Mouse (Mus musculus) thymus, postnatal 0 days (tissue): ENCODE measurements around the gene Gpx1. TPM values are rescaled to one million over a fixed set of nuclear protein-coding genes. Genes with fewer than 3 reads are reported as not detected.
"Not testable (repeated sequence)": the region's sequence is repeated elsewhere in the genome, so short reads cannot be mapped to it uniquely, and the experiment has no call there.

Experiments
- DNase-seq: peaks from one replicate; pipeline ENCODE4 v3.0.0-alpha.2; 2015; ENCODE audit warnings: low spot score
- polyA plus RNA-seq: library from polyadenylated mRNA; unstranded; fragments of >200 nt; fragmentation: Nextera tagmentation; extraction: Ambion mirVana; gene quantifications from 2 replicates; pipeline ENCODE4 v1.2.1, GENCODE M21; 2015

Gpx1 gene
- polyA plus RNA-seq = 862 and 915 TPM in 2 replicates

GRCm38 (mm10) chr9:108338886-108339781 is at the start of gene Gpx1:
Gene Gpx1 (plus strand): TSS chr9:108338903.
- DNase-seq = peak; percentile 93

GRCm38 (mm10) chr9:108289347-108289746 is 49.4 kb upstream of the Gpx1 start:
- no peak for DNase-seq

- DNase-seq = peak; percentile 95
These were observed 48.5 kb upstream of the Gpx1 start, which contains the start of gene Nicn1 for GRCm38 (mm10) chr9:108290016-108290750. Gene Nicn1 (plus strand): TSS chr9:108290429.

- no peak for DNase-seq
These were observed 47.9 kb upstream of the Gpx1 start for GRCm38 (mm10) chr9:108290773-108291172.

GRCm38 (mm10) chr9:108296453-108297355 is 42.0 kb upstream of the Gpx1 start, which contains the start of gene Amt:
Gene Amt (plus strand): TSS chr9:108296853.
- DNase-seq = no peak

- no peak for DNase-seq
These were observed 36.9 kb upstream of the Gpx1 start for GRCm38 (mm10) chr9:108301853-108302252.

GRCm38 (mm10) chr9:108304716-108305115 is 34.0 kb upstream of the Gpx1 start:
- no peak for DNase-seq

- no peak for DNase-seq
These were observed 33.5 kb upstream of the Gpx1 start for GRCm38 (mm10) chr9:108305170-108305569.

- DNase-seq = peak; percentile 100
These were observed 32.8 kb upstream of the Gpx1 start, which contains the start of the genes Rhoa and Tcta for GRCm38 (mm10) chr9:108305629-108306520. Gene Rhoa (plus strand): TSS chr9:108306129. Gene Tcta (minus strand): TSS chr9:108306160.

GRCm38 (mm10) chr9:108306571-108306980 is 32.1 kb upstream of the Gpx1 start:
- peak; percentile 86 for DNase-seq

GRCm38 (mm10) chr9:108307021-108307807 is 31.5 kb upstream of the Gpx1 start:
- DNase-seq = peak; percentile 11

GRCm38 (mm10) chr9:108308141-108308540 is 30.6 kb upstream of the Gpx1 start:
- DNase-seq = no peak

GRCm38 (mm10) chr9:108317572-108317971 is 21.1 kb upstream of the Gpx1 start:
- DNase-seq = no peak

- no peak for DNase-seq
These were observed 20.2 kb upstream of the Gpx1 start for GRCm38 (mm10) chr9:108318462-108318861.

- not testable (repeated sequence) for DNase-seq
These were observed 16.6 kb upstream of the Gpx1 start for GRCm38 (mm10) chr9:108322054-108322453.

- DNase-seq = no peak
These were observed 13.9 kb upstream of the Gpx1 start for GRCm38 (mm10) chr9:108324784-108325183.

- no peak for DNase-seq
These were observed 12.9 kb upstream of the Gpx1 start for GRCm38 (mm10) chr9:108325811-108326210.

- DNase-seq = no peak
These were observed 704 bp upstream of the Gpx1 start for GRCm38 (mm10) chr9:108337848-108338550.
